Mouse (Mus musculus) midbrain, embryonic 14.5 days (tissue): ENCODE measurements around the gene Adam11. TPM values are rescaled to one million over a fixed set of nuclear protein-coding genes. Genes with fewer than 3 reads are reported as not detected.
"Not testable (repeated sequence)": the region's sequence is repeated elsewhere in the genome, so short reads cannot be mapped to it uniquely, and the experiment has no call there.

Experiments used
- ATAC-seq: fragments of 200-750 bp; cut with Nextera tagmentation; 2 replicates; pipeline ENCODE4 v1.8.0; 2017; ENCODE audit warnings: moderate number of reproducible peaks, moderate library complexity; ENCODE audit not compliant: low FRiP score, low TSS enrichment
- DNase-seq: peaks from one replicate; pipeline ENCODE4 v3.0.0-alpha.2; 2015
- H3K27ac ChIP-seq: fragments of 300-500 bp; sonication (generic); replicated peaks from 2 replicates; pipeline ENCODE4 v1.5.1; 2014; ENCODE audit warnings: mild to moderate bottlenecking, low read depth, low read length, moderate library complexity
- H3K27me3 ChIP-seq: fragments of 300-500 bp; sonication (generic); 2 replicates; pipeline ENCODE4 v1.6.1; 2014; ENCODE audit warnings: low read length, control low read depth, mixed read lengths; ENCODE audit not compliant: control insufficient read depth, insufficient read depth
- H3K36me3 ChIP-seq: fragments of 300-500 bp; sonication (generic); 2 replicates; pipeline ENCODE4 v1.6.1; 2014; ENCODE audit warnings: low read length, control low read depth; ENCODE audit not compliant: control insufficient read depth, insufficient read depth
- H3K4me1 ChIP-seq: fragments of 300-500 bp; sonication (generic); 2 replicates; pipeline ENCODE4 v1.6.1; 2014; ENCODE audit warnings: mild to moderate bottlenecking, antibody characterized with exemption, low read length, control low read depth; ENCODE audit not compliant: control insufficient read depth, insufficient read depth
- H3K4me2 ChIP-seq: fragments of 300-500 bp; sonication (generic); 2 replicates; pipeline ENCODE4 v1.6.1; 2014; ENCODE audit warnings: mild to moderate bottlenecking, low read length, moderate library complexity
- H3K4me3 ChIP-seq: fragments of 300-500 bp; sonication (generic); replicated peaks from 2 replicates; pipeline ENCODE4 v1.5.1; 2014; ENCODE audit warnings: low read depth, low read length
- H3K9ac ChIP-seq: fragments of 300-500 bp; sonication (generic); replicated peaks from 2 replicates; pipeline ENCODE4 v1.6.1; 2014; ENCODE audit warnings: mild to moderate bottlenecking, low read length, moderate library complexity
- H3K9me3 ChIP-seq: fragments of 300-500 bp; sonication (generic); 2 replicates; pipeline ENCODE4 v1.6.1; 2016; ENCODE audit warnings: low read length, control low read depth, mixed read lengths; ENCODE audit not compliant: control insufficient read depth
- WGBS: fragments of 180-500 bp; shearing (Covaris S2); extraction: QIAGEN DNeasy Blood & Tissue Kit; methylation state at CpG from one replicate; pipeline ENCODE4 v1.1.7; 2014; 5-methylcytosine and 5-hydroxymethylcytosine counted together
- polyA plus RNA-seq: library from polyadenylated mRNA; unstranded; fragments of >200 nt; fragmentation: Nextera tagmentation; extraction: Ambion mirVana; gene quantifications from 2 replicates; pipeline ENCODE4 v1.2.1, GENCODE M21; 2014

The Adam11 gene
- polyA plus RNA-seq = 18.2 and 24.1 TPM in 2 replicates

- Histone ChIP-seq H3K9me3 (no peaks in the 10 kb centered on the region), H3K9ac (peak within 1 kb of the TSS; percentile 87), H3K27me3 (no peaks in the 10 kb centered on the region), H3K36me3 (no peaks in the 10 kb centered on the region), H3K4me1 (peaks cover 3% of the 10 kb centered on the region), H3K4me3 (peak within 1 kb of the TSS; percentile 54), H3K27ac (peak within 1 kb of the TSS; percentile 61; the same call in 1 of the 2 replicates), H3K4me2 (peak within 1 kb of the TSS; percentile 92)
- ATAC-seq (peak; percentile 67), DNase-seq (peak; percentile 80)
- under 1% methylated on average over 72 of the region's 76 CpGs for WGBS
Observed at GRCm38 (mm10) chr11:102761309-102762210, at the start of gene Adam11. Gene Adam11 (plus strand): TSS chr11:102761439.

GRCm38 (mm10) chr11:102712411-102712810 lies 48.8 kb upstream of the Adam11 start:
- 93% methylated on average over 4 of the region's 4 CpGs for WGBS
- no peaks in the 10 kb centered on the region for H3K36me3 ChIP-seq
- H3K27me3 ChIP-seq = no peaks in the 10 kb centered on the region
- H3K4me1 ChIP-seq = no peaks in the 10 kb centered on the region
- H3K27ac ChIP-seq = no peak overlapping the region
- DNase-seq = no peak
- no peak overlapping the region for H3K9ac ChIP-seq
- H3K9me3 ChIP-seq = no peaks in the 10 kb centered on the region
- no peak overlapping the region for H3K4me3 ChIP-seq
- no peak for ATAC-seq
- H3K4me2 ChIP-seq = no peak overlapping the region

GRCm38 (mm10) chr11:102714578-102714977 lies 46.7 kb upstream of the Adam11 start:
- not testable (repeated sequence) for H3K9me3 ChIP-seq, H3K27me3 ChIP-seq, H3K36me3 ChIP-seq, H3K9ac ChIP-seq, ATAC-seq, H3K4me2 ChIP-seq, H3K4me1 ChIP-seq, H3K27ac ChIP-seq, H3K4me3 ChIP-seq, DNase-seq
- 91% methylated on average over 2 of the region's 2 CpGs for WGBS

DNA sequence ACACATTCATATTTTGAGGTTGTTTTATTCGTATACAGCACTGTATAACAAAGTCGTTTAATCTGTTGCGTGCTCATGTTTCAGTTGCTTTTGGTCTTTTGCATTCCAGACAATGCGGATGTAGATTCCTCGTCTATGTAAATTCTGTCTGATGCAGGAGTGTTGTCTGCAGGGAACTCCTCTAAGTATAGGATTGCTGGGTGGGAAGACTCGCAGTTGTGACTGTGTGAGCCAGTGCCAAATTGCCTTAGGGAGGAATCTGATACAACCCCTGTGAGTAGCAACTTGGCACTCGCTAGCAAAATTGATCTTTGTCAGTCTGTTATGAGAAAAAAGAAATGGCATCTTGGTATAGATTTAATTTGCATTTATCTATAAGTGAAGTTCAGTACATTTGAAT lies 45.1 kb upstream of the Adam11 start:
- no peak overlapping the region for H3K27ac ChIP-seq
- ATAC-seq (no peak), DNase-seq (no peak)
- no peaks in the 10 kb centered on the region for H3K9me3 ChIP-seq
- no peak overlapping the region for H3K4me2 ChIP-seq
- H3K36me3 ChIP-seq = no peaks in the 10 kb centered on the region
- no peak overlapping the region for H3K4me3 ChIP-seq
- 78% methylated on average over 7 of the region's 7 CpGs for WGBS
- no peaks in the 10 kb centered on the region for H3K4me1 ChIP-seq
- H3K27me3 ChIP-seq = no peaks in the 10 kb centered on the region
- H3K9ac ChIP-seq = no peak overlapping the region

- ATAC-seq = no peak
- peak; percentile 20 for DNase-seq
Observed at GRCm38 (mm10) chr11:102725574-102725973, 35.7 kb upstream of the Adam11 start.

GRCm38 (mm10) chr11:102728614-102729013 lies 32.6 kb upstream of the Adam11 start:
- Histone ChIP-seq H3K9ac (no peak overlapping the region), H3K4me2 (no peak overlapping the region), H3K36me3 (no peaks in the 10 kb centered on the region), H3K27me3 (no peaks in the 10 kb centered on the region), H3K9me3 (no peaks in the 10 kb centered on the region), H3K4me1 (no peaks in the 10 kb centered on the region), H3K27ac (no peak overlapping the region), H3K4me3 (no peak overlapping the region)
- 34% methylated on average over 7 of the region's 7 CpGs for WGBS
- DNase-seq (peak; percentile 79), ATAC-seq (no peak)

More at GRCm38 (mm10) chr11:102725574-102725973, 35.7 kb upstream of the Adam11 start:
- no peak overlapping the region for H3K4me3 ChIP-seq
- H3K9me3 ChIP-seq = no peaks in the 10 kb centered on the region
- 35% methylated on average over 3 of the region's 3 CpGs for WGBS
- H3K27me3 ChIP-seq = no peaks in the 10 kb centered on the region
- H3K36me3 ChIP-seq = no peaks in the 10 kb centered on the region
- H3K9ac ChIP-seq = no peak overlapping the region
- H3K27ac ChIP-seq = no peak overlapping the region
- H3K4me2 ChIP-seq = no peak overlapping the region
- no peaks in the 10 kb centered on the region for H3K4me1 ChIP-seq

GRCm38 (mm10) chr11:102729835-102730234 lies 31.4 kb upstream of the Adam11 start:
- DNase-seq (no peak), ATAC-seq (no peak)
- Histone ChIP-seq H3K36me3 (no peaks in the 10 kb centered on the region), H3K4me2 (no peak overlapping the region), H3K9me3 (no peaks in the 10 kb centered on the region), H3K4me1 (no peaks in the 10 kb centered on the region), H3K27me3 (no peaks in the 10 kb centered on the region), H3K27ac (no peak overlapping the region), H3K9ac (no peak overlapping the region), H3K4me3 (no peak overlapping the region)
- 93% methylated on average over 3 of the region's 3 CpGs for WGBS

- Histone ChIP-seq H3K4me1 (no peaks in the 10 kb centered on the region), H3K4me2 (no peak overlapping the region), H3K4me3 (no peak overlapping the region), H3K9me3 (no peaks in the 10 kb centered on the region), H3K27ac (no peak overlapping the region), H3K27me3 (no peaks in the 10 kb centered on the region), H3K9ac (no peak overlapping the region), H3K36me3 (no peaks in the 10 kb centered on the region)
- 92% methylated on average over 6 of the region's 6 CpGs for WGBS
- no peak for ATAC-seq
- no peak for DNase-seq
Observed at GRCm38 (mm10) chr11:102731366-102731765, 29.9 kb upstream of the Adam11 start.

GRCm38 (mm10) chr11:102733146-102733545 lies 28.1 kb upstream of the Adam11 start:
- DNase-seq (no peak), ATAC-seq (no peak)
- Histone ChIP-seq H3K4me2 (no peak overlapping the region), H3K9ac (no peak overlapping the region), H3K4me1 (no peaks in the 10 kb centered on the region), H3K27me3 (no peaks in the 10 kb centered on the region), H3K27ac (no peak overlapping the region), H3K9me3 (no peaks in the 10 kb centered on the region), H3K36me3 (no peaks in the 10 kb centered on the region), H3K4me3 (no peak overlapping the region)
- 76% methylated on average over 5 of the region's 5 CpGs for WGBS
